Mouse (Mus musculus): ENCODE data around the gene Itpkb.

The Itpkb gene

DNA sequence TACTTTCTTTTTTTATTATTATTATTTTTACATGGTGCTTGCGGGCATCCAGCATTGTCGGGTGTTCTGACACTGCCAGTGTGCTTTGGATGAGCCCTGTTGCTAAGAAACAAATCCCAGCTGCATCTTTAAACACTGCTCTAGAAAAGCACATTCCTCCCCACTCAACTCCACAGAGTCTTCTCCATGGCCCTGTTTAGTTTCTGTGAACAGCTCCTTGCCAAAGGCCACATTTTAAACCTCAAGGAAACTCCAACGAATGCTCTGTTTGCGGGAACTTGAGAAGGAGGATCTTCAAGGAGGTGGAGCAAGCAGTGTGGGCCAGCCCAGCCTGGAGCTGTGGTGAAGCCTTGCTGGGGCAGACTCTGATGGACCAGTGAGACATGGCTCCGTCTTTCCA, 130.4 kb downstream of the Itpkb start:
- no peak for DNase-seq (ENCODE audit: low read depth, low spot score)

DNA sequence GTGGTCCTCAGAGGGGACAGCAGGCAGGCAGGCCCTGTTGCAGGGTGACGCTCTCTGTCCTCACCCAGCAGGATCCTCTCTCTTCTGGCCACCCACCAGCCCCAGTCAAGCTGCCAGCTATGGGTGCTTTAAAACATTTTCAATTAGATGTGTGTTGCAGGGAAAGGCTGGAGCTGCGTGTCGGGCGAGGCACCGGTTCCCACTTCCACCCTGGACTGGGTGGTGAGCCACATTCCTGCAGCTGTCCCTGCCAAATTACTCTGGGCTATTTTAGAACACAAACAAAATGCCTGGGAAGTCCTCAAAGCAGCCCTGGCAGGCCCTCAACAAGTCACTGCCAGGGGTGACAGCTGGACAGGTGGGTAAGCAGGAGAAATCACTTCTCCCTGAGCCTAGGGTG, 132.1 kb downstream of the Itpkb start:
- DNase-seq (ENCODE audit: low read depth, low spot score) = no peak

DNA sequence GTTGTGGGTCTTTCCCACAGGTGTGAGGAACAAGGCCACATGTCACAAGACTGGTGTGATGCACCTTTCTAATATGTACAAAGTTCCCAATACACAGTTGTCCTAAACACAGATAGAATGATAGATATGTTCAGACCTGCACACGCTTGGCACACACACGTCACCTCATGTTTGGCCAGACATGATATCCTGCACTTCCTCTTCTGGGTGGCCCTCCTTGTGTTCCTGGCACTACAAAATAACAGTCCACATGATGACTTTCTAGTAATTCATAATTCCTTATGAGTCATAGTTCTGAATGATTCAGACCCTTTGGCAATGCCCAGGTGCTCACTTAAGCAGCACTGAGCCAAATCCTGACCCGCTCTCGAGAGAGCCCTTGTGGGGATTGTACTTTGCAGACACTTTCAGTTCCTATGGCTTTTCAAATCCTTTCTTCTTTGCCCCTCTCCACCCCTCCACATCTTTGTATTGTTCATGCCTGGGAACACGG, 132.7 kb downstream of the Itpkb start:
- no peak for DNase-seq (ENCODE audit: low read depth, low spot score)

DNA sequence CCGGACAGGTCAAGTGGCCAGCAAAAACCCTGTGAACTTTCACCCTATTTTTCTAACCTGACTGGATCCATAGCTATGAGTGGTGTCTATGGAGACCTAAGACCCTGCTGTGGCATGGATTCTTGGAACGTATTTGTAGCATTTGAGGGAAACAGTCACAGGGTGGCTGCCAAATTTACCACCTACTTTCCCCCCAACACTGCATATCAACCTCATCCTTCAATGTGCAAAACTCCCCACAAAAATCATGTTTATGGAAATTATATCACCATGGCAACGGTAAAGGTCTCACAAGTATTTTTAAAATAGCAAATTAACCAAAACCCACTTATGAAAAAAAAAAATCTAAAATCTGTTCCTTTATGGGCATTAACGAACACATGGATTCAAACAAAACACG, 134.1 kb downstream of the Itpkb start:
- no peak for DNase-seq (ENCODE audit: low read depth, low spot score)

DNA sequence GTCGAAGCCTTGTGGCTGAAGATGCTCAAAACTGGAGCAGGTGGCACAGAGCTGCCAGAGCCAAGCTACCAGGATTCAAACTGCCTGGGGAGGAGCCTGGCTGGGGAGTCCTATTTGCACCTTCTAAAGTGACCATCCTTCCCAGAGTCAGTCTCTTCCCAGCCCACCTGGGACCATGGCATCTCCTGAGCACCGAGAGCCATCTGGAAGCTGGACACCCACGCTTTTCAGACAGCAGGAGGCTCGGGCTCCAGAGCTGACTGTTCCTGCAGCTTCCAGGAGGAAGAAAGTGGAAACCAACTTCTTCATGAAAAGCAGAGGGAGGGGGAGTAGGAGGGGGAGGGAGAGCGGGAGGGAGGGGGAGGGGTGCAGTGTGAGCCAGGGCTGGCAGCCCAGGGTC, 135.3 kb downstream of the Itpkb start:
- no peak for DNase-seq (ENCODE audit: low read depth, low spot score)

DNA sequence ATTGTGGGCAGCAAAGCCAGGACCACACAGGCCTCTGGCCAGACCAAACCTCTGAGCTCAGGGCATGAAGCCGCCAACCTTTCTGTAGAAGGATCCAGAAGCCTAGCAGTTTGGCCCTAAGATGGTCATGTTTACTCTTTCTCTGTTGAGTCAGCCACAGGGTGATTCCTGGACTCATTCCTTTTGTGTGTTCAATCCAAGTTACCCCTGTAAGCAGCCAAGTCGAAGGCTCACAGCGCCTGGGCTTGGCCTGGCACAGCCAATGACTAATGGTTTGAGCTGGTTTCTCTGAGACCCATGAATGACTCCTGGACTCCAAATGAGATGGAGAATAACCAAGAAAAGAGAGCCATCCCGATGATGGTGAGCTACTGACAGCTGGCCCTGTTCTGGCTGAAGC, 137.7 kb downstream of the Itpkb start:
- DNase-seq (ENCODE audit: low read depth, low spot score) = no peak

DNA sequence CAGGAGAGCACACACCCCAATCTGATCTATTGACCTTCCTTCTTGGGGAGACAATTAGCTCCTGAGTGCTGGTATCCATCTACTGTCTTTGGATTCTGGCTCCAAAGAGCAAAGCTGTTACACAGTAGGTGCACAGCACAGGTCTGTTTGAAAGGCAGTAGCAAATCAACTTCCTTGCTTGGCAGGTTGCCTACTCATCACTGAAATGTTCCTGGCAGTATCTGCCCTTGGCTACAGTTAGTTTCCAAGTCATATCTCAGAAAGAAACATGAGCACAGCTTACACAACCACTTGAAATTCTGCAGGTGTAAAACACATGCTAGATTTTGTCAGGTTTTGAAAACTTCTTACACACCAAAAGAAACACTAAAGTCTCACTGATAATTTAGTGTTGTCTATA, 143.3 kb downstream of the Itpkb start:
- DNase-seq (ENCODE audit: low read depth, low spot score) = no peak
